Mouse (Mus musculus) skeletal muscle tissue, postnatal 0 days (tissue): Measurements from ENCODE around the gene Vax1. TPM values are rescaled to one million over a fixed set of nuclear protein-coding genes. Genes with fewer than 3 reads are reported as not detected.

Experiments used
- polyA plus RNA-seq: library from polyadenylated mRNA; unstranded; fragments of >200 nt; fragmentation: Nextera tagmentation; extraction: Ambion mirVana; gene quantifications from 2 replicates; pipeline ENCODE4 v1.2.1, GENCODE M21; 2015

The Vax1 gene
- polyA plus RNA-seq: not detected in 2 replicates

DNA sequence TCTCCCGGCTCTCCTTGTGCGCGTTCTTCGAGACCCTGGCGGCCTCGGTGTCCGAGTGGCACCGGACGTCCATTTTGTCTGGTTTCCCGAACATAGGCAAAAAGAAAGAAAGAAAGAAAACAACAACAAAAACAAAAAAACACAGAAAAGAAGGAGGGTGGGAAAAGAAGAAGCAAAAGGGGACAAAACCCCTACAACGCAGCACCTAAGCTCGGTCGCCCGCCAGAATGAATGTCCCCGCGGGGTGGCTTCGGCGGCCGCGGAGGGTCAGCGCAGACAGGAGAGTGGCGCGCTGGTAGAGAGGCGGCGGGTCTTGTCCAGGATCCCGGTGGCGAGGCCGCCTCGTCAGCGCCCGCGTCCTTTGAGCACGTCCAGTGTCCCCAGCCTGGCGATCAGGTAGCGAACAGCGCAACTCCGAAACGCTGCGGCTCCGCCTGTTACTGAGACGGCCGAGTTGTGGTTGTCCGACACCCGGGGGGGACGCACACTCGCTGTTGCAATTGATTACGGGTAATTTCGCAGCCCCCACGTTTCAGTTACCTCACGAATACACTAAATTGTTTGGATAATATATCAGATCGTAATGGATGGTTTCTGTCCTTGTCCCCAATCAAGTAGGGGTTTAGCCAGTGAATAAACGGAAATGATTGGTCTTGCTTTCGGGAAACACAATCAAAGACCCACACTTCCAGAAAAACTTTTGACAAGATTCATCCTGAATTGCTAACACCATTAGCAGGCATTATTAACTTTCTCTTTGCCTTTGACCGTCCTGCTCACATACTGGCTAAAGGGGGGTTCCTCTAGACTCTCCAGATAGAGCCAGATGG, at the start of gene Vax1:
Gene Vax1, minus strand, starts transcription at position 121 of the 830 bp plus-strand sequence.

GRCm38 (mm10) chr19:59218991-59219390, 49.1 kb upstream of the Vax1 start, which contains the start of gene Kcnk18:
Gene Kcnk18, plus strand, starts transcription at chr19:59219214.

Other genes with a start within 250 kb of the Vax1 start
- gene Eno4, start 226.6 kb downstream of the Vax1 start, polyA plus RNA-seq: not detected in 2 replicates
- 3.3 and 4.4 TPM in 2 replicates for gene Hspa12a, start 226.4 kb downstream of the Vax1 start, polyA plus RNA-seq
- 1.2 and 1.7 TPM in 2 replicates for gene Shtn1, start 94.0 kb downstream of the Vax1 start, polyA plus RNA-seq
- not detected in 2 replicates for gene Kcnk18, start 49.2 kb upstream of the Vax1 start, polyA plus RNA-seq
- 3.7 and 4.8 TPM in 2 replicates for gene Slc18a2, start 90.8 kb upstream of the Vax1 start, polyA plus RNA-seq
- 10.7 and 13.0 TPM in 2 replicates for gene Rps12-ps3, start 152.2 kb upstream of the Vax1 start, polyA plus RNA-seq
- 3.3 and 3.4 TPM in 2 replicates for gene Pdzd8, start 175.7 kb upstream of the Vax1 start, polyA plus RNA-seq